Mouse (Mus musculus) ES-E14 (cell line): ENCODE measurements around the gene Pgd.

ENCODE experiments used
- CHD2 ChIP-seq: IDR thresholded peaks from 2 replicates; pipeline ENCODE4 v1.6.1; 2014; ENCODE audit warnings: mild to moderate bottlenecking, low read depth, low read length, inconsistent platforms
- HCFC1 ChIP-seq: IDR thresholded peaks from 2 replicates; pipeline ENCODE4 v1.6.1; 2012; ENCODE audit warnings: low read length, inconsistent platforms, borderline replicate concordance; ENCODE audit not compliant: insufficient read depth
- MAFK ChIP-seq: IDR thresholded peaks from 2 replicates; pipeline ENCODE4 v1.6.1; 2014; ENCODE audit warnings: mild to moderate bottlenecking, low read depth, low read length, inconsistent platforms; ENCODE audit not compliant: insufficient read depth
- ZC3H11A ChIP-seq: IDR thresholded peaks from 2 replicates; pipeline ENCODE4 v1.6.1; 2012; ENCODE audit warnings: low read depth, mild to moderate bottlenecking, inconsistent platforms, low read length, borderline replicate concordance
- ZNF384 ChIP-seq: IDR thresholded peaks from 2 replicates; pipeline ENCODE4 v1.6.1; 2012; ENCODE audit warnings: low read depth, low read length, inconsistent platforms

GRCm38 (mm10) chr4:149171581-149171981 is 5.0 kb upstream of the Pgd start:
- TF ChIP-seq CHD2: no peak
- TF ChIP-seq HCFC1: no peak
- TF ChIP-seq MAFK: no peak
- TF ChIP-seq ZNF384: no peak
- no peak for TF ChIP-seq ZC3H11A
